Mouse (Mus musculus): Measurements from ENCODE around the gene Smad3. TPM values are rescaled to one million over a fixed set of nuclear protein-coding genes. Genes with fewer than 3 reads are reported as not detected.

The Smad3 gene
- polyA plus RNA-seq, 1 experiment, result 41.0 TPM

- WGBS, result 66% methylated on average over 10 of the region's 10 CpGs
- no peak for DNase-seq
- Histone ChIP-seq H3K4me1 (ENCODE audit: control insufficient read depth, insufficient read depth, low read length) (peaks cover 21% of the 10 kb centered on the region), H3K4me3 (replicated peaks; ENCODE audit: extremely low read depth, low read depth, low read length) (no peak overlapping the region)
- TF ChIP-seq CTCF (IDR thresholded peaks at IDR 0.05; ENCODE audit: insufficient read depth, low read length) (no peak), POLR2A (IDR thresholded peaks at IDR 0.05; ENCODE audit: borderline replicate concordance, extremely low read depth, low read depth, low read length) (no peak)
These were observed 17.4 kb downstream of the Smad3 start for GRCm38 (mm10) chr9:63740320-63740841.

DNA sequence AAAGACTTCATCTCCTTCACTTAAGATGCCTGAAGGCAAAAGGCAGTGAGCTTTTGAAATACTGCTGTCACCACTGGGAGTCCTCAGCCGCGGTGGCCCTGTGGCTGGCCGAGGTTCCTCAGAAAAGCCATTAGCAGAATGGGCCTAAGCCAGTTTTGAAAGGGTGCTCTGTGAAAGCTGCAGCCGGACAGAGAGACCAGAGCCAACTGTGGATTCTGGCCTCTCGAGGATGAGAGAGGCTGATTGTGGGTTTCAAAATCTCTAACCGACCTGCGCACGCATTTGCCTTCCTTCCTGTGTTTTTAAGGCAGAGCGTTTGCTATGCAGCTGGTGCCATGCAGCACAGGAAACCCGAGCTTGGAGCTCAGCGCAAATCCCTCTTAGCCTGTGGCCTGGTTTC is 19.0 kb downstream of the Smad3 start:
- Histone ChIP-seq H3K4me1 (ENCODE audit: control insufficient read depth, insufficient read depth, low read length) (peaks cover 20% of the 10 kb centered on the region), H3K4me3 (replicated peaks; ENCODE audit: extremely low read depth, low read depth, low read length) (no peak overlapping the region)
- TF ChIP-seq POLR2A (IDR thresholded peaks at IDR 0.05; ENCODE audit: borderline replicate concordance, extremely low read depth, low read depth, low read length), result no peak
- TF ChIP-seq CTCF (IDR thresholded peaks at IDR 0.05; ENCODE audit: insufficient read depth, low read length), result no peak
- no peak for DNase-seq
- WGBS, result 30% methylated on average over 11 of the region's 11 CpGs

- TF ChIP-seq CTCF (IDR thresholded peaks at IDR 0.05; ENCODE audit: insufficient read depth, low read length) (no peak), POLR2A (IDR thresholded peaks at IDR 0.05; ENCODE audit: borderline replicate concordance, extremely low read depth, low read depth, low read length) (no peak)
- DNase-seq, result no peak
- peaks cover 17% of the 10 kb centered on the region for H3K4me1 ChIP-seq (ENCODE audit: control insufficient read depth, insufficient read depth, low read length)
- H3K4me3 ChIP-seq (replicated peaks; ENCODE audit: extremely low read depth, low read depth, low read length), result no peak overlapping the region
- 67% methylated on average over 12 of the region's 12 CpGs for WGBS
These were observed 19.6 kb downstream of the Smad3 start for GRCm38 (mm10) chr9:63738086-63738701.

DNA sequence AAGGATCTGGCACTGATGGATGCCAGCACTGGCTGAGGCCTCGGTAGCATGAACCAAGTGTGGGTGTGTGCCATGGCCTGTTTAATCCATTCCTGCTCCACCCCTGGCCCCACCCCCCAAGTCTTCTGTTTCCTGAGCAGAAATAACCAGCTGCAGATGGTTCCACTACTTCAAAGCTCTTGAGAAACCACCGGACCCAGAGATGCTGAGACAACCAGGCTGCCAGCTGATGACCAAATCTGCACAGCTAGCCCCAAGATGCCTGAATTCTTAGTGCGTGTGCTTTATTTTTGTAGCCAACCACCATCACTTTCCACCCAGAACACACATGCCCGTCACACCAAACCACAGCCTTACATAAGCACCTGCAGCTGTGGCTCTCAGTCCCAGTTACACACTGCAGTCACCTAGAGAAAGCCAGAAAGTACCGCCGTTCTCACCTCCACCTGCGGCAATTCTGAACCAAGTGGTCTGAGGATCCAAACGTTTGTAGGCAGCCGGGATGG is 20.3 kb downstream of the Smad3 start:
- no peak for DNase-seq
- Histone ChIP-seq H3K4me1 (ENCODE audit: control insufficient read depth, insufficient read depth, low read length) (peaks cover 13% of the 10 kb centered on the region), H3K4me3 (replicated peaks; ENCODE audit: extremely low read depth, low read depth, low read length) (no peak overlapping the region)

DNA sequence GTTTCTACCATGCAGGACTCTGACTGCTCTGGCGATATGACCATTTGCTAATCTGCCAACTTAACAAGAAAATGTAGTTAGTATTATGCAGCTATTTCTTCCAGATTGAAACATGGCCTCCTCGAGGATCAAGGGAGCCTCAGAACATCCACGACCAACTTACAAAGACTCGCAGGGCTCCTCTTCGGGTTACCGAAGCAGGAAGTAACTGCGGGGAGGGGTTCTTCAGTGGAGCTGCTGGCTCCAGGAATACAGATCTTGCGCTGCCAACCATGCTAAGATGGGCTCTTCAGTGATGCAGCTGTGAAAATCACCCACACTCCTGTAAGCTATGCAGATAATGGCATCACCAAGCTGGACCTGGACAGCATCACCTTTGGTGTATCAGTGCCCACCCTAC is 23.5 kb downstream of the Smad3 start:
- 79% methylated on average over 8 of the region's 8 CpGs for WGBS
- DNase-seq, result no peak
- no peak for TF ChIP-seq POLR2A (IDR thresholded peaks at IDR 0.05; ENCODE audit: borderline replicate concordance, extremely low read depth, low read depth, low read length)
- TF ChIP-seq CTCF (IDR thresholded peaks at IDR 0.05; ENCODE audit: insufficient read depth, low read length), result no peak
- Histone ChIP-seq H3K4me1 (ENCODE audit: control insufficient read depth, insufficient read depth, low read length) (peaks cover 8% of the 10 kb centered on the region), H3K4me3 (replicated peaks; ENCODE audit: extremely low read depth, low read depth, low read length) (no peak overlapping the region)

More for the DNA sequence above, 20.3 kb downstream of the Smad3 start:
- whole genome bisulfite sequencing, result 53% methylated on average over 9 of the region's 9 CpGs
- no peak for TF ChIP-seq POLR2A (IDR thresholded peaks at IDR 0.05; ENCODE audit: borderline replicate concordance, extremely low read depth, low read depth, low read length)
- no peak for TF ChIP-seq CTCF (IDR thresholded peaks at IDR 0.05; ENCODE audit: insufficient read depth, low read length)

DNA sequence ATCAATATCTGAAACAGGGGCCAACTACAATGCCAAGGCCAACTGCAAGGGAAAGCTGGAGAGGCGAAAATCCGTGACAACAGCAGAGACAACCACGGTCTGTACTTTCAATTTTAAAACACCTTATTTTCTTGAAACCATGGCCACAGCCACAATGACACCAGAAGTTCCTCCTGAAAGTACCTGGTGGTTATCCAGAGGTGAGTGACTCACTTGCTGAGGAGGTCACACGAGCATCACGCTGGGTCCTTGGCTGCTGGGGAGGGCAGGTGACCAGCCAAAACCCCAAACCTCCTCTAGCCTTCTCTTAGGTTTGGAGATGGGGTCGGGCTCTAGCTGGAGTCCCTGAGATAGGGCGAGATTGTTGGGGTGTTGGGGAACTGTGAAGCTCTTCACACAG is 25.1 kb downstream of the Smad3 start:
- peaks cover 2% of the 10 kb centered on the region; the same call in 1 of the 2 replicates for H3K4me1 ChIP-seq (ENCODE audit: control insufficient read depth, insufficient read depth, low read length)
- TF ChIP-seq POLR2A (IDR thresholded peaks at IDR 0.05; ENCODE audit: borderline replicate concordance, extremely low read depth, low read depth, low read length) (no peak), CTCF (IDR thresholded peaks at IDR 0.05; ENCODE audit: insufficient read depth, low read length) (no peak)
- DNase-seq, result no peak
- no peak overlapping the region for H3K4me3 ChIP-seq (replicated peaks; ENCODE audit: extremely low read depth, low read depth, low read length)
- 82% methylated on average over 7 of the region's 7 CpGs for WGBS

GRCm38 (mm10) chr9:63731114-63731828 is 26.5 kb downstream of the Smad3 start:
- no peak for DNase-seq
- H3K4me1 ChIP-seq (ENCODE audit: control insufficient read depth, insufficient read depth, low read length), result peaks cover 8% of the 10 kb centered on the region
- no peak for TF ChIP-seq POLR2A (IDR thresholded peaks at IDR 0.05; ENCODE audit: borderline replicate concordance, extremely low read depth, low read depth, low read length)
- TF ChIP-seq CTCF (IDR thresholded peaks at IDR 0.05; ENCODE audit: insufficient read depth, low read length), result no peak
- no peak overlapping the region for H3K4me3 ChIP-seq (replicated peaks; ENCODE audit: extremely low read depth, low read depth, low read length)
- 77% methylated on average over 9 of the region's 9 CpGs for WGBS

DNA sequence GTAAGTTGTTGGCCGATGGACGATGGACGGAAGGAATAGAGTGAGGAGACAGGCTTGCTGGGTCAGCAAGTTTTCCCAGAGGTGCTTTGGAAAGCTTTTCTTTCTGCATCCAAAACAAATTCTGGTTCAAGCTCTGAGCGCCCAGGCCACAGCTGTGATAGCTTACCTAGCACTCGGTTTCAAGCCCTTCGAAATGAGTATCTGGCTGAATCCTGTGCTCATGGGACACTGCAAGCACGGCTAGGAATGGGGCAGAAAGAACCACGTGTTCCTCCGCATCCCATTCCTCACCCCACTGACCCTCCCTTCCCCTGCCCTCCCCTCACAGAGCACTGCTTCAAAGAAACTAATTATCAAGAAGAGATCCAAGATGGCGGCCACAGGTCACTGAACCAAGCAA is 28.8 kb downstream of the Smad3 start:
- H3K4me3 ChIP-seq (replicated peaks; ENCODE audit: extremely low read depth, low read depth, low read length), result no peak overlapping the region
- WGBS, result 70% methylated on average over 10 of the region's 10 CpGs
- DNase-seq, result no peak
- H3K4me1 ChIP-seq (ENCODE audit: control insufficient read depth, insufficient read depth, low read length), result peaks cover 9% of the 10 kb centered on the region
- TF ChIP-seq POLR2A (IDR thresholded peaks at IDR 0.05; ENCODE audit: borderline replicate concordance, extremely low read depth, low read depth, low read length) (no peak), CTCF (IDR thresholded peaks at IDR 0.05; ENCODE audit: insufficient read depth, low read length) (no peak)

DNA sequence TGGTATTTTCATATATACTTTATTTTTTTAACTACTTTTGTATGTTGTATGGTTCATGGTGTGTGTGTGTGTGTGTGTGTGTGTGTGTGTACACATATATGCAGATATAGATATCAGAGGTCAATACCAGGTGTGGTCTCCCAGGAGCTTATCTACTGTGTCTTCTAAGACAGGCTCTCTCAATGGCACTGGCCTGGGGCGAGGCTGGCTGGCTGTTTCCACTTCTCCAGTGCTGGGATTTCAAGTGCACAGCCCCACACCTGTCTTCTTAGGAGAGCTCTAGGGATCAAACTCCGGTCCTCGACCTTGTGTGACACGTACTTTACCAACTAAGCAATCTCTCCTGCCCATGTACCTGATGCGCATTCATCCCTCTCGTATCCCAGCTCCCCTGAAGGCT is 30.7 kb downstream of the Smad3 start:
- no peak overlapping the region for H3K4me3 ChIP-seq (replicated peaks; ENCODE audit: extremely low read depth, low read depth, low read length)
- peaks cover 9% of the 10 kb centered on the region for H3K4me1 ChIP-seq (ENCODE audit: control insufficient read depth, insufficient read depth, low read length)
- TF ChIP-seq POLR2A (IDR thresholded peaks at IDR 0.05; ENCODE audit: borderline replicate concordance, extremely low read depth, low read depth, low read length), result no peak
- TF ChIP-seq CTCF (IDR thresholded peaks at IDR 0.05; ENCODE audit: insufficient read depth, low read length), result no peak
- WGBS, result 77% methylated on average over 6 of the region's 6 CpGs
- no peak for DNase-seq
